Mouse (Mus musculus) bone marrow, adult 2 months (tissue): ENCODE data around the gene Tnfrsf11a.

Experiments used
- CTCF ChIP-seq: fragments of 200-500 bp; IDR thresholded peaks from 2 replicates; pipeline ENCODE4 v1.5.1; 2011; ENCODE audit warnings: low read length, control low read depth; ENCODE audit not compliant: control insufficient read depth, insufficient read depth
- POLR2A ChIP-seq: fragments of 200-500 bp; IDR thresholded peaks from 2 replicates; pipeline ENCODE4 v1.6.1; 2011; ENCODE audit warnings: low read depth, mild to moderate bottlenecking, control low read depth, low read length, borderline replicate concordance; ENCODE audit not compliant: control insufficient read depth

DNA sequence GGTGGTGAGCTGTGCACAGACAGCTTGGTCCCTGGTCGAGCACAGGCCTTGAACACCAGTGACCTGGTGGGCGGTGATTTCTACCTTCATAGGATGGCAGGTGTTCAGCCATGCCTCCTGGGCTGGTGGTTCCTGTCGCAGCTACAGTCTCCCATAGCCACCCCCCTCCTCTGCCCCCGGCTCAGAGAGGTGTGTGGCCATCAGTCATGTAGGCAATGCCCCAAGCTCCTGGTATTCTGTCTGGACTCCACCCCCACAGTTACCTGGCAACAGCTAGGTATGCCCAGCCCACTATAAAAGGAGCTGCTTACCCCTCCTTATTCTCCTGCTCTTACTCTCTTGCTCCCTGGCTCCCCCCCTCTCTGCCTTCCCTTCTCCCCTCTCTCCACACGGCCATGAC, 105.8 kb downstream of the Tnfrsf11a start:
- TF ChIP-seq CTCF (no peak), POLR2A (no peak)
